Mouse (Mus musculus): ENCODE results near the gene Gm29106.
"Not testable (repeated sequence)": the region's sequence is repeated elsewhere in the genome, so short reads cannot be mapped to it uniquely, and the experiment has no call there.

Gene Gm29106

GRCm38 (mm10) chr1:118176242-118176641 lies at the start of gene Gm29106:
Gene Gm29106, plus strand, starts transcription at chr1:118176542.
- in situ Hi-C loops (cut with MboI; ENCODE audit: low sequenced_read_pairs) = not testable (repeated sequence)

GRCm38 (mm10) chr1:118228540-118228939 lies 52.2 kb downstream of the Gm29106 start:
- in situ Hi-C loops (cut with MboI; ENCODE audit: low sequenced_read_pairs) = no loop called here

GRCm38 (mm10) chr1:118236032-118236431 lies 59.7 kb downstream of the Gm29106 start:
- in situ Hi-C loops (cut with MboI; ENCODE audit: low sequenced_read_pairs) = no loop called here

All from CH12F3 (cell line).